Mouse (Mus musculus) brain, embryonic 14.5 days (tissue): ENCODE data around the gene Fez2.

Experiments used
- CTCF ChIP-seq: fragments of 200-500 bp; IDR thresholded peaks from 2 replicates; pipeline ENCODE4 v1.5.1; 2012; ENCODE audit warnings: inconsistent platforms, mild to moderate bottlenecking, moderate library complexity, borderline replicate concordance; ENCODE audit not compliant: insufficient read depth, insufficient read length; ENCODE audit errors: extremely low read depth
- POLR2A ChIP-seq: fragments of 200-500 bp; IDR thresholded peaks from 2 replicates; pipeline ENCODE4 v1.6.1; 2012; ENCODE audit warnings: mild to moderate bottlenecking, inconsistent platforms, borderline replicate concordance; ENCODE audit not compliant: poor library complexity, insufficient read depth, insufficient read length, severe bottlenecking; ENCODE audit errors: extremely low read depth

DNA sequence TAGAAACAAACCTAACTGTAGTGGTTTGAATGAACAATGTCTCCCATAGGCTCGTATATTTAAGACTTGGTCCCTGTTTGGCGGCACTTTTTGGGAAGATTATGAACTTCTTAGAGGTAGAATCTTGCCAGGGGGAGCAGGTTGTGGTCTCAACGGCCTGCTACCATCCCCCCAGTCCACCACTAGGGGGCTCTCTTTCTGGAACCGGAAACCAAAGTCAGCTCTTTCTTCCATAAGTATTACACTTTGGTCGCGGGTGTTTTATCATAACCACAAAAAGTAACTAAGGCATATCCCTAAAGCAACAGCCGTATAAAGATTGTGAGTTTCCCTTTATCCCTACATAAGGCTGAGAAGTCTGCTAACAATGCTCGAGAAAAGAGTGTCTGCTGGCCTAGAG is 12.4 kb upstream of the Fez2 start:
- peak; percentile 37; the same call in 1 of the 2 replicates for TF ChIP-seq CTCF
- no peak for TF ChIP-seq POLR2A
